Mouse (Mus musculus): ENCODE measurements around the gene Cebpe. TPM values are rescaled to one million over a fixed set of nuclear protein-coding genes. Genes with fewer than 3 reads are reported as not detected.

Cebpe gene
- polyA plus RNA-seq, 1 experiment from 2014 or later, result 10.6 TPM

GRCm38 (mm10) chr14:54674317-54674716 is 37.7 kb downstream of the Cebpe start:
- no peaks in the 10 kb centered on the region for H3K4me1 ChIP-seq (replicated peaks)
- H3K9ac ChIP-seq, result no peak overlapping the region
- no peak overlapping the region for H3K4me2 ChIP-seq
- ATAC-seq (ENCODE audit: insufficient read depth), result no peak
- H3K9me3 ChIP-seq (replicated peaks), result no peaks in the 10 kb centered on the region
- peaks cover 80% of the 10 kb centered on the region for H3K36me3 ChIP-seq (replicated peaks)
- H3K27me3 ChIP-seq, result no peaks in the 10 kb centered on the region
- H3K4me3 ChIP-seq (replicated peaks), result no peak overlapping the region
- 39% methylated on average over 2 of the region's 2 CpGs for WGBS (ENCODE audit: insufficient replicate concordance)
- H3K27ac ChIP-seq (replicated peaks), result no peak overlapping the region

GRCm38 (mm10) chr14:54669381-54669780 is 42.6 kb downstream of the Cebpe start:
- no peaks in the 10 kb centered on the region for H3K9me3 ChIP-seq (replicated peaks)
- H3K4me2 ChIP-seq, result no peak overlapping the region
- no peak overlapping the region for H3K9ac ChIP-seq
- peaks cover 80% of the 10 kb centered on the region for H3K36me3 ChIP-seq (replicated peaks)
- no peaks in the 10 kb centered on the region for H3K4me1 ChIP-seq (replicated peaks)
- ATAC-seq (ENCODE audit: insufficient read depth), result no peak
- H3K27ac ChIP-seq (replicated peaks), result no peak overlapping the region
- 66% methylated on average over 4 of the region's 4 CpGs for WGBS (ENCODE audit: insufficient replicate concordance)
- H3K27me3 ChIP-seq, result no peaks in the 10 kb centered on the region
- H3K4me3 ChIP-seq (replicated peaks), result no peak overlapping the region

- Histone ChIP-seq H3K4me1 (replicated peaks) (no peaks in the 10 kb centered on the region), H3K36me3 (replicated peaks) (peaks cover 96% of the 10 kb centered on the region), H3K27me3 (no peaks in the 10 kb centered on the region), H3K4me3 (replicated peaks) (no peak overlapping the region), H3K4me2 (no peak overlapping the region), H3K9me3 (replicated peaks) (no peaks in the 10 kb centered on the region), H3K9ac (no peak overlapping the region), H3K27ac (replicated peaks) (no peak overlapping the region)
- WGBS (ENCODE audit: insufficient replicate concordance), result 85% methylated on average over 10 of the region's 10 CpGs
- no peak for ATAC-seq (ENCODE audit: insufficient read depth)
These were observed 47.3 kb downstream of the Cebpe start for GRCm38 (mm10) chr14:54664477-54665222.

Other genes starting within 250 kb of the Cebpe start
- 21.2 and 23.0 TPM in 2 replicates for gene Lrp10, start 248.0 kb downstream of the Cebpe start, polyA plus RNA-seq (2015; fragmentation: Nextera tagmentation; extraction: Ambion mirVana)
- 0.20 and 0.23 TPM in 2 replicates for gene Rem2, start 236.1 kb downstream of the Cebpe start, polyA plus RNA-seq (2015; fragmentation: Nextera tagmentation; extraction: Ambion mirVana)
- gene Prmt5, start 194.6 kb downstream of the Cebpe start, polyA plus RNA-seq (2015; fragmentation: Nextera tagmentation; extraction: Ambion mirVana), result 25.1 and 26.3 TPM in 2 replicates
- gene Haus4, start 157.6 kb downstream of the Cebpe start, polyA plus RNA-seq (2015; fragmentation: Nextera tagmentation; extraction: Ambion mirVana), result 33.7 and 34.1 TPM in 2 replicates
- 5.6 TPM in 2 replicates for gene Ajuba, start 134.6 kb downstream of the Cebpe start, polyA plus RNA-seq (2015; fragmentation: Nextera tagmentation; extraction: Ambion mirVana)
- gene 4931414P19Rik, start 106.2 kb downstream of the Cebpe start, polyA plus RNA-seq (2015; fragmentation: Nextera tagmentation; extraction: Ambion mirVana), result 1.9 and 2.9 TPM in 2 replicates
- 204 and 211 TPM in 2 replicates for gene Psmb5, start 94.2 kb downstream of the Cebpe start, polyA plus RNA-seq (2015; fragmentation: Nextera tagmentation; extraction: Ambion mirVana)
- not detected in 2 replicates for gene Psmb11, start 90.7 kb downstream of the Cebpe start, polyA plus RNA-seq (2015; fragmentation: Nextera tagmentation; extraction: Ambion mirVana)
- not detected in 2 replicates for gene Gm17606, start 71.2 kb downstream of the Cebpe start, polyA plus RNA-seq (2015; fragmentation: Nextera tagmentation; extraction: Ambion mirVana)
- 0.16 and 0.35 TPM in 2 replicates for gene Cdh24, start 70.8 kb downstream of the Cebpe start, polyA plus RNA-seq (2015; fragmentation: Nextera tagmentation; extraction: Ambion mirVana)
- gene 1700123O20Rik, start 26.0 kb downstream of the Cebpe start, polyA plus RNA-seq (2015; fragmentation: Nextera tagmentation; extraction: Ambion mirVana), result 39.3 and 39.5 TPM in 2 replicates
- gene Acin1, start 25.2 kb downstream of the Cebpe start, polyA plus RNA-seq (2015; fragmentation: Nextera tagmentation; extraction: Ambion mirVana), result 47.3 and 48.7 TPM in 2 replicates
- 0.05 TPM in 1 of 2 replicates, not detected in the other for gene Gm29776, start 13.3 kb downstream of the Cebpe start, polyA plus RNA-seq (2015; fragmentation: Nextera tagmentation; extraction: Ambion mirVana)
- gene Slc7a8, start 69.8 kb upstream of the Cebpe start, polyA plus RNA-seq (2015; fragmentation: Nextera tagmentation; extraction: Ambion mirVana), result 3.0 and 3.5 TPM in 2 replicates
- not detected in 2 replicates for gene Rnf212b, start 102.0 kb upstream of the Cebpe start, polyA plus RNA-seq (2015; fragmentation: Nextera tagmentation; extraction: Ambion mirVana)
- gene Homez, start 158.8 kb upstream of the Cebpe start, polyA plus RNA-seq (2015; fragmentation: Nextera tagmentation; extraction: Ambion mirVana), result 1.6 and 2.6 TPM in 2 replicates
- 0.33 and 0.63 TPM in 2 replicates for gene Ppp1r3e, start 165.4 kb upstream of the Cebpe start, polyA plus RNA-seq (2015; fragmentation: Nextera tagmentation; extraction: Ambion mirVana)
- 0.46 and 0.82 TPM in 2 replicates for gene Bcl2l2, start 171.2 kb upstream of the Cebpe start, polyA plus RNA-seq (2015; fragmentation: Nextera tagmentation; extraction: Ambion mirVana)
- not detected in 2 replicates for gene Gm20521, start 171.3 kb upstream of the Cebpe start, polyA plus RNA-seq (2015; fragmentation: Nextera tagmentation; extraction: Ambion mirVana)
- gene Pabpn1, start 180.3 kb upstream of the Cebpe start, polyA plus RNA-seq (2015; fragmentation: Nextera tagmentation; extraction: Ambion mirVana), result 38.6 and 46.2 TPM in 2 replicates
- 2.2 TPM in 2 replicates for gene Slc22a17, start 201.0 kb upstream of the Cebpe start, polyA plus RNA-seq (2015; fragmentation: Nextera tagmentation; extraction: Ambion mirVana)
- gene Efs, start 214.0 kb upstream of the Cebpe start, polyA plus RNA-seq (2015; fragmentation: Nextera tagmentation; extraction: Ambion mirVana), result 0.62 and 0.63 TPM in 2 replicates
- gene Il25, start 220.5 kb upstream of the Cebpe start, polyA plus RNA-seq (2015; fragmentation: Nextera tagmentation; extraction: Ambion mirVana), result not detected in 2 replicates
- gene Cmtm5, start 224.1 kb upstream of the Cebpe start, polyA plus RNA-seq (2015; fragmentation: Nextera tagmentation; extraction: Ambion mirVana), result 0.18 TPM in 1 of 2 replicates, not detected in the other